Mouse (Mus musculus) cerebellum, postnatal 14 days (tissue): ENCODE results near the gene Sirt3.
A peak's percentile ranks its signal among the peaks of the same experiment; 100 is the strongest.
"Not testable (repeated sequence)": the region's sequence is repeated elsewhere in the genome, so short reads cannot be mapped to it uniquely, and the experiment has no call there.

Source experiments
- DNase-seq, 2 experiments: peaks; one replicate each; pipeline ENCODE4 v3.0.0; 2021; ENCODE audit warnings: mixed read lengths in 2 of 2

Gene Sirt3

GRCm38 (mm10) chr7:140894611-140895010 is 12.5 kb upstream of the Sirt3 start:
- DNase-seq, result no peak

- no peak for DNase-seq
Observed at GRCm38 (mm10) chr7:140894031-140894430, 11.9 kb upstream of the Sirt3 start.

- not testable (repeated sequence) for DNase-seq
Observed at GRCm38 (mm10) chr7:140890636-140891035, 8.5 kb upstream of the Sirt3 start.

- DNase-seq, result no peak
Observed at GRCm38 (mm10) chr7:140882469-140882803, 327 bp upstream of the Sirt3 start.

GRCm38 (mm10) chr7:140880865-140881515 is 1.1 kb downstream of the Sirt3 start:
- DNase-seq, result no peak

GRCm38 (mm10) chr7:140880419-140880818 is 1.7 kb downstream of the Sirt3 start:
- DNase-seq, result no peak

- no peak for DNase-seq
Observed at GRCm38 (mm10) chr7:140879355-140879754, 2.8 kb downstream of the Sirt3 start.

- DNase-seq, result no peak
Observed at GRCm38 (mm10) chr7:140877364-140877763, 4.7 kb downstream of the Sirt3 start.

GRCm38 (mm10) chr7:140874224-140874623 is 7.9 kb downstream of the Sirt3 start:
- no peak for DNase-seq

- no peak for DNase-seq
Observed at GRCm38 (mm10) chr7:140864761-140865160, 17.3 kb downstream of the Sirt3 start.

GRCm38 (mm10) chr7:140860728-140861127 is 21.4 kb downstream of the Sirt3 start:
- DNase-seq, result peak in 1 of 2 experiments; percentile 32

- no peak for DNase-seq
Observed at GRCm38 (mm10) chr7:140859997-140860396, 22.1 kb downstream of the Sirt3 start.

GRCm38 (mm10) chr7:140858746-140859145 is 23.4 kb downstream of the Sirt3 start:
- DNase-seq, result no peak

- peak; percentile 36 to 40 for DNase-seq
Observed at GRCm38 (mm10) chr7:140857550-140858505, 24.3 kb downstream of the Sirt3 start, which contains the start of gene Bet1l. Gene Bet1l (minus strand): TSS chr7:140857577.

GRCm38 (mm10) chr7:140856785-140857549 is 25.1 kb downstream of the Sirt3 start, which contains the start of gene Ric8a:
Gene Ric8a (plus strand): TSS chr7:140856957.
- peak; percentile 89 to 91 for DNase-seq

GRCm38 (mm10) chr7:140855860-140856784 is 26.0 kb downstream of the Sirt3 start, which contains the start of gene Gm45785:
Gene Gm45785 (minus strand): TSS chr7:140856331.
- peak; percentile 84 to 85 for DNase-seq

GRCm38 (mm10) chr7:140855181-140855580 is 26.9 kb downstream of the Sirt3 start:
- DNase-seq, result peak in 1 of 2 experiments; percentile 39

GRCm38 (mm10) chr7:140854483-140854882 is 27.6 kb downstream of the Sirt3 start:
- DNase-seq, result no peak

- DNase-seq, result no peak
Observed at GRCm38 (mm10) chr7:140853386-140853785, 28.7 kb downstream of the Sirt3 start.

GRCm38 (mm10) chr7:140851916-140852315 is 30.2 kb downstream of the Sirt3 start:
- DNase-seq, result no peak

- no peak for DNase-seq
Observed at GRCm38 (mm10) chr7:140848591-140848990, 33.5 kb downstream of the Sirt3 start.
